Mouse (Mus musculus): ENCODE measurements at regions not wholly inside any gene's neighbourhood (a gene's known extent, or its start where the extent isn't known, plus 50 kb on each side); places are given as distances from the start of the nearest gene placed in this dataset.

DNA sequence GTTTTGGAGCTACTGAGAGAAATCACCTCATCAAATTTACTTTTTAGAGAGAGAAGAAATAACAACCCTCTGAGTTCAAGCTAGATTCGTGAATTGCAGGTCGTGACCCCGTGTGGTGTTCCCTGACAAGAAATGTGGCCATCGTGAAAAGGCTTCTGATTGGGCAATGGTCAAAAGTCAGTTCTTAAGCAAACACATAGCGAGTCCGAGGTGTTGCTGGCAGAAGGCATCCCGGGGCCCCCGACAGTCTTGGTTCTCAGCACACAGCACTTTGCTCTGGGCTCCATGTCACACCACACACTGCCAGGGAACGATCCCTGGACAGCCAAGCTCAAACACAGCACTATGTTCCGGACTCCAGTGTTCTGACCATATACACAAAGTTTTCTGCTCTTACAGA is 320.0 kb downstream of the Etnk1 start:
- no peak for DNase-seq

DNA sequence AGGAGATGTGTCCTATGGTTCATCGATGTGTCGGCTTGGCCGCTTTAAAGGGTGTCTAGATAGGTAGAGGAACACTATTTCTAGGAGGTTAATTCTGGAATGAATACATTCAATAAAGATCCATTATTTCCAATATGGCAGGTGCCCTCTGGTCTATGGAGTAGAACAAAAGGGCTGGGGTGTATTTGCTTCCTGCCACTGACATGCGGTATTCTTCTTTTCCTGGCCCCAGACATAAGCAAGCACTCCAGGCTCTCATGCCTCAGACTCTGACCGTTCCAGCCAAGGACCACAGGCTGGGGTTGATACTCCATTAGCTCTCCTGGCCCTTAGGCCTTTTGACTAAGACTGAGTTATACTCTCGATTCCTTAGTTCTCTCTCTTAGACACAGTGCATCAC is 323.0 kb downstream of the Etnk1 start:
- DNase-seq: no peak

DNA sequence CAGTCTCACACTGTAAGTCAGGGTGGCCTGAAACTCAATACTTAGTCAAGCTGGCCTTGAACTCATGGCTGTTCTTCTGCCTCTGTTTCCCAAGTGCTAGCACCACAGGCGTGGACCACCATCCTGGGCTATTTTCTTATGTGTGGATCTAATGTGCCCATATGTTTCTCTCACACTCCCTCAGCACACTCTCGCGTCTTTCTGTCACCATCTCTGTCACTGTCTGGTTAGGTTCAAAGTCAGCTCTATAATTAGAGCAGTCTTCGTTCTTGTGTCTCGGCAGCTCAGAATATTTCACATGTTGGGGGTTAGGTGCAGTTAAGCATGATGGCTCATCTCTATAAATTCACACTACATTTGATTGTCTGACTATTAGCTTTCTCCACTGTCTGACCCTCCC is 324.4 kb downstream of the Etnk1 start:
- DNase-seq: no peak

DNA sequence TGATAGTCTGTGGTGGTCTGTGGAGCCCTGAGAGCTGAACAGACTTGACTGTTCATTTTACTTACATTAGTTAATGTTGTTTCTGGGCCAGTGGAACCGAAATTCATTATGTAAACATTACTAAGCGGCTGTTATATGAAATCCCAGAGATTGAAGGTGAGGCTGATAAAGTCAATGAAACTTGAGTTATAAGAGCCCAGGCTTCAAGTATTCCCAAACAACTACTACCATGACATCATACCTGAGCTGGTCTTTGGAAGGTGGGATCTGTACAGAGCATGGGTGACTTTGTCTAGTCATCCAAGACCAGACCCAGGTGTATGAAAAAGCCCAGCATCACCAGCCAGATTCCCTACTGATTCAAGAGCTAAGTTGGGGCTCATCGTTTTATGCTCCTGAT is 326.5 kb downstream of the Etnk1 start:
- no peak for DNase-seq

DNA sequence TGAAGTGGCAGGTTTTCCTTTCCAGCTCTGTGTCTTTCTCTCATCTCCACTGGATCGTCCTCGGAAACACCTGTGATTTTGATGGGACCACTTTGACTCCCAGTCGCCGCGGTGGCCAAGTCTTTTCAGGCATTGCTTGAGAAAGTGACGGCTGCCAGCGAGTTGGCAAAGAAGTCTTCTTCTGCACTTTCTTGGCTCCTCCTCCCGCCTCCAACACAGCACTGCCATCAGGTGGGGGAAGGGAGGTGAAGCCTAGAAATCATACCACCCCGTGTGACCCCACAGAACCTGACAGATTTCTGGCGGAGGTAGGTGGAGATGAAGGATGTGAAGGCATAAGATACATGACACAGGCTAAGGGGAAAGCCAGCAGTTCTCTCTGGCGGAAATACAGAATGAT is 327.3 kb downstream of the Etnk1 start:
- no peak for DNase-seq

DNA sequence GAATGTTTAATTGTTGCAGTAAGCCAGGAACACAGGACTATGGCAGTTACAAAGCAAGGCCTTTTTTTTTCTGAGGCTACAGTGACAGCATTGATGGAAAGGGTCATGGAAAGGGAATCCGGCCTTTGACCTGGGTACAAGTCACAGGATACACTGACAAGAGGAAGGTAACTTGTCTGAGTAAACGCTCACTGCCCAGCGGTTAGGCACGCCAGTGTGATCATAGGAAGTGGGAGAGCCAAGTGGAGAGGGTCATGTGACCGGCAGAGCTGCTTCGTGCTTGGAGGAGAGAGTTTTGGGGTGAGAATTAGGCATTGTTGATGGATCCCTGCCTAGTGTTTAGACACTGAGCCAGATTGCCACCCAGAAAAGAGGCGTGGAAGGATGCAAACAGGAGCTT is 327.9 kb downstream of the Etnk1 start:
- no peak for DNase-seq

DNA sequence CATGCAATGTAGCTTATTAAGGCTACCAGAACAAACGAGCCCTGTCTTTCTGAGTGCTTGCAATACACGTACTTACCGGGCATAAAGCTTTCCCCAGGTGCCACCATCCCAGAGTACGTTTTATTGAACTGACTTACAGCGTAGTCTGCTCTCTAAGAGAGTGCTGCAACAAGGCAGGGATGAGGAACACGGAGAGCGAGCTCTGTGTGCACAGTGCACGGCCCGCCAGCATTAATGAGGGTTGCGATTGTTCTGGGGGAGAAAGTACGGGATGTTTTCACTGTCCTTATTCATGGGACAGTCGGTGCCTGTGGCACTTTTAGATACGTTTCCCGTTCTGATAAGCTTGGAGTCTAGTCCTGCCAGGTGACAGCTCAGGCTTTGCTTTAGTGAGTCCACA is 331.7 kb downstream of the Etnk1 start:
- no peak for DNase-seq

DNA sequence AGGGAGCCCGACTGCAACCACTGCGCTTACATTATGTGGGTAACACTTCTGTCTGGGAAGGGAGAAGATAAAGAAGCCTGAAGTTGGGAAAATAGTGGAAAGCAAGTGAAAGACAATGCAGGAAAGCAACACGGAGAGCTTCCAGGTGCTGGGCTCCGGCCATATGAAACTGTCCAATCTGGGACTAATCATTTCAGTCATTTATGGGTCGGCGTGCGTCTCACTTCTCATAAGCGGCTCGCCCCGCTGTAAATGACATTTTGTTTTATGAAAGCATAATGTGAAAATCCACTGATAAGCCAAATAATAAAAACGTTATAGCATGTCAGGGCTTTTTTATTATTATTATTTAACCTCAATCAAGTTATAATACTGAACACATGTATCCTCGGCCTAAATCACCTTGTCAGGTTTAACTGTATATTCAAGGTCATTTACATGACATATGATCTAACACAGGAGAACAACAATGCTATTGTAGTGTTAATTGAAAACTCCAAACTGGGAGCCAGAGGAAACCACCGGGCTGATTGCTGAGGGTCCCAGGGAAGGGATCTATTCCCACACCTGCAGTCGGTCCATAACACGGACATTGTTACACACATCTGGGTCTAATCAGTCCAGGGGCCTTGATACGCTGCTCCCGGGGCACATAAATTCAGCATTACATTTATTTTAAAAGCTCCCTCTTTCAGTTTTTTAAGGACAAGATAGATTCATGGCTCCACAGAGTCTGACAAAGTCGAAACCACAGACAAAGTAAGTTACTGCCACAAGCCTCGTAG is 332.4 kb downstream of the Etnk1 start:
- DNase-seq: no peak

DNA sequence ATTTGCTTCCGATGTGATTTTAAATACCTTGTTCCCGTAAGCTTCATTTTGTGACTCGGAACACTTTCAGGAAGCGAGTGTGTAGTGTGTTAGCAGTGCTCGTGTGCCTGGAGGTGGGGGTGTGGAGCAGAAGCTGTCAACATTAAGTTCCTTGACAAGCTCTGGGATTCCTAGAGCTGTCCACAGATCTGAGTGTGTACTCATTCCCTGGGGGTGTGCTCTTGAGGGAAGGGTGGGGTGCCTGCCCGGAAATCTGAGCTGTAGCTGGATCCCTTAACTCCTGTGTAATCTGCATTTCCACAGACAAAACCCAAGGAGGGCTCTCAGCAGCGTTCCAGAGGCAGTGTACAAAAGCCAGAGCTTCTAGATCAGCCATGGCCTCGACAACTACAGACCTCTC is 335.8 kb downstream of the Etnk1 start:
- DNase-seq: no peak

DNA sequence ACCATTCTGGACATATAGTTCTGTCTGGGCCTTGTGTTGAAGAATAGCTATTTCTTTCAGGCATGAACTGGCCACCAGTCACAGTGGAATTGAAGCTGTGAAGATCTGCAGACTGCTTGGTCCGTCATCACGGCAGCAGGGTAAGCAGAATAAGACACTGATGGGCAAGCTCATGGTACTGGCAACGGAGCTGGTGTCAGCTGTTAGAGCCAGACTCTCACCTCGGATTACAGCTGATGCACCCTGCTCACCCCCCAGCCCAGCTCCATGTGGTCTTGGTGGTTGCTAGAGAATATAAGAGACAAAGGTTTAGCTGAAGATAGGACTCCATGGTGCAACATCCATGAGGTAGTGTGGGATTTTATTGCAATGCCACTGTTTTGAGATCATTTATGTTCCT is 336.9 kb downstream of the Etnk1 start:
- peak; percentile 19 for DNase-seq

DNA sequence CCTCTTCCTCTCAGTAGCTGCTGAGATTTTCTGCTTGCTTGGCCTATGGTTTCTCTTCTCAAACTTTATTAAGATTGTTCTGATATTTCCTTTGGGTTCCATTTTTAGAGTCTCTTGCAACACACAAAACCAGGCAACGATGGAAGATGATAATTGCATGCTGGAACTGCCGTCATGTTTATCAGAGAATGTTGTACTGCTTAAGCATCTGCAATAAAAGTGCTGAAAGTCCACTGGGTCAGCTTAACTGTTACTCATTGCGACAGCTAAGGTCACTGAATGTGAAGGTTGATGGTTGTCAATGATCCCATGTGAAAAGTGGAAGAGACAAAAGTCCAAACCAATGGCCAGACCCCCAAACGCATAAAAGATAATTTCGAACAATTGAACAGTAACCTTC is 346.4 kb downstream of the Etnk1 start:
- no peak for DNase-seq

DNA sequence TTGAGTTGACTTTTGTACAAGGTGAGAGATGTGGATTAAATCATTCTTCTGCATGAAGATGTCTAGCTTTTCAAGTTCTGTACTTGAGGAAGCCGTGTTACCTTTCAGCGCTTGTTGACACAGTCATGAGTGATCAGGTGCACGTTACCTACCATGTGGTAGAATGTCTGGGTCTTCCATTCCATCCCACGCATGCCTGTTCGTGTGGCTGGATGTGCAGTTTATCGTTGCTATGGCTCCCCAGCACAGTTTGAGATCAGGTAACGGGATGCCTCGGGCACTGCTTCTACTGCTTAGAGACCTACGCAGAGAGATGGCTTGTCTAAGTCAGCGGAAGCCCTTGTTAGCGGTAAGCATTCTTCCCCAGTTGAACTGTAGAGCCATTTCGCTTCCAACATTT is 348.1 kb downstream of the Etnk1 start:
- DNase-seq: no peak

DNA sequence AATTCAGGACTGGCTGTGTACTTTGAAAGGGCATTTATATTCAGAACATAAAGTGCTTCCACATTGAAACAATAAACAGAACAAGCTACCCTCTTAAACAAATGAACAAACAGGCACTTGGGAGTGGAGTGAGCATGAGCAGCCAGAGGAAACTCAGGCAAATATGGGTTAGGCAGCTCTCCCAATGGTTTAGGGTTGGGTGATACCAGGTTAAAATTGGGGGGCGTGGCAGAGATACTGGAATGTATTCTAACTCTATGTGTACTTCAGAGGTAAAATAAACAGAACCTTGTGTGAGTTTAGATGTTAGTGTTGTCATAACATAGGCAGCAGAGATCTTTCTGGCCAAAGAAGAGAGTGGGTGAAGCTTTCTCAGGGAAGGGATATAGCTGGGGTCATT is 349.7 kb downstream of the Etnk1 start:
- DNase-seq: no peak

DNA sequence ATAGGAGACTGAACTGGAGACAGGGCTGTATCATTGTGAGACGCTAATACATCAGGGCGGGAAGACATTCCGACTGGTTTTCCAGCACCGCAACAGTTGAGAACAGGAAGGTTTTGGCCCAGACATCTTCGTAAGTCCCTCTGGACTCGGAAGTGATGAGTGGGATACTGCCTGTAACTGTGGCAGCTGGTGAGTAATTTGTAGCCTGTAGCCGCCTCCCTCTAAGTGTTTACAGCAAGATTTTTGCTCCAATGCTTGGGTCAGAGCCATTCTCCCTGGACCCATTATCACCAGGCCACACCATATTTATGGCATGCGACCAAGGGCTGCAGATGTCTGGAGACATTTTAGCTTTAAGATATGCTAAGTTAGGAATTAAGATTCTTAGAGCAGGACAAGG is 351.5 kb downstream of the Etnk1 start:
- no peak for DNase-seq

DNA sequence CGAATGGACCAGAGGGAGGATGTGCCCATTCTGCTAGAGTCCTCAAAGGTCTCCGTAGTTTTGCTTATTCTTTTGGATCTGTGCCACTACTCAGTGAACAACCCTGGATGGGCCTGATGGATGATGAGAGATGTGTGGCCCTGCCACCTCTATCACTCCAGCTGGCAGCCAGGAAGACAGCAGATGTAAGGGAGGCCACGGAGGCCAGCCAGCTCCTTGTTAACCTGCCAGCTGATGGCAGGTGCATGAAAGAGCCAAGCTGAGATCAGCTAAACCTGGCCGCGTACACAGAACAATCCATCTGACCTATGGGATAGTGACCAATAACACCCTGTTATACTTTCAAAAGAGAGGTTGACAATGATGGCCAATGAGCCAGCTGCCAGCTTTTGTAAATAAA is 352.6 kb downstream of the Etnk1 start:
- no peak for DNase-seq

DNA sequence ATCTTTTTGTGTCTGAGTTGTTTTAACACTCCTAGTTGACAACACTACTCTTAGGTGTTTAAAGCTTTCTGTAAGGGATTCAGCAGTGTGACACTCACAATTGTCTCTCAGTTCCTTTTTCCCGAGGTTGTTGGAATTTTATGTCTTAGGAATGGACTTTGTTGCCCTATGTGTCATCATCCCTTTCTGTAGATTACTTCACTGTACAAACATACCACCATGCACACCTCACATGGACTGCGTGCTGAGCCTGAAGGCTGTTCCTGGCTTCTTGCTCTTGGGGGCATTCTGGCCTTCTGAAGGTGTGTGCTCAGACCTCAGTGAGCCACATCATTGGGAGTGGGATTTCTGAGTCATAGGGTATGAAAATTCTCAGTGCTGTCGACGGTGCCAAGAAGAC is 358.1 kb downstream of the Etnk1 start:
- DNase-seq: no peak

DNA sequence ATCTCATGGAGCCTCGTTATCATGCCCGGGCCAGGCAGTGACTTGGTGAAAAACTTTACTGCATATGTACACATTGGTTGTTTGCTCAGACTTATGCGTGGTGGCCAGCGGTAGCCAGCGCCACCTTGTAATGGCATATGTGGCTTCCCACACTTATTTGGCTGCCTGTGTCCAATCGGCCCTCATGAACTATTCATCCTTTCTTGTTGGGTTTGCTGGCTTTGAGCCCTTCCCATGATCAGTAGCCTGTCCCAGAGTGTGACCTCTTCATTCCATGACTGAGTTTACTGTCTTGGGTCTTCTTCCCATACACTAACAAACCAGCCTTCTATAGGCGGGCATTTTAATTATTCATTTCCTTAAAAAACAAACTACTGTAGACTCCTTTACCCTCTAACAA is 361.9 kb downstream of the Etnk1 start:
- DNase-seq: no peak

DNA sequence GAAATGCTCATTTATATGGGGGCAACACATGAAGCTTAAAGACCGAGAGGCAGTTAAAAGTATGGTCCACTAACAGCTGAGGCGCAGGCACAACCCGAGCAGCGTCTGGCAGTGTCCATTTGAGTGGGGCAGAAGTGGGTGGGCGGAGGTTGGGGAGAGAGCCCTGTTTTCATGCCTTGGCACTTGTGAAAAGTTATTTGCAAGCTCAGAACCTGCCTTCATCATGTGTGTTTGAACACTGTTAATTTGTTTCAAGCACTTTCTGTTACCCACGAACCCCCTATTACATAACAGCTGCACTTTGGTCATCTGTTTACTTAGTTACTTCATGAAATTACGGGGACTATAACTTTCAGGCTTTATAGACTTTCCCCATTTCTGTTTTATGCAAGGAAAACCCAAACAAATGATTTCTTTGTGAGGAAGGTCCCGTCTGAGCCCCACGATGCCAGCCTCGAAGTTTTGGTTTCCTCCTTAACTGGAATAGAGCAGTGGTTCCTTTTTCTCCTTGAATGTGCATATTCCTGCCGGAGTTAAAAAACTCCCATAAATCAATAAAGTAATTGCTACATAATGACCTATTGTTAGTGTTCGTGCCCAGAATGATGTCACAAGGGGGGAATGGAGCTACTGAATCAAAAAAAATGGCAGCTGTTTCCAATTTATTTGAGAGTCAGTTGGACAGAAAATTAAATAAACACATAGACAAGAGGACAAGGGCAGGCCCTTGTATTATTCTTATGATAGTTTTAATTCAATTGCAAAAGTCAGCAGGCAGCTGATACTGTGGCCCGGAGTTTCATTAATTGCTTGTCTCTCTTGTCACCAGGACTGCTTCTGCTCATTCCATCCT is 363.6 kb downstream of the Etnk1 start:
- no peak for DNase-seq

DNA sequence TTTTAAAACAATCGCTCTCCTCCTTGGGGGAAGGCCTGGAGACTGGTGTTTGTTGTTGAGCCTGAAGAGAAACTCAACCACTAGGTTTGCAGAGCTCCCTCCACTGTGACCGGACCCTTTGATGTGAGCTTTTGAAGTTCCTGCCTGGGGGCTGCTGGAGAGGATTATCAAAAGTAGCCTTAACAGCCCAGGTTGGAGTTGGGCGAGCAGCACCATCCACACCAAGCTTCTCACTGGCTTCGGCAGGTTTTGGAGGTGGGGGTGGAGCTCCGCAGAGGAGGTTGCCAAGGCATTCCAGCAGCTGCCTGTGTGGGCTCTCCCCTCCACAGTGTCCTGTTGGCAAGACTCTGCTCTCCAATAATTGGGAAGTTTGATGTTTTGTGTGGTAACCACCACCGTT is 364.5 kb downstream of the Etnk1 start:
- no peak for DNase-seq

DNA sequence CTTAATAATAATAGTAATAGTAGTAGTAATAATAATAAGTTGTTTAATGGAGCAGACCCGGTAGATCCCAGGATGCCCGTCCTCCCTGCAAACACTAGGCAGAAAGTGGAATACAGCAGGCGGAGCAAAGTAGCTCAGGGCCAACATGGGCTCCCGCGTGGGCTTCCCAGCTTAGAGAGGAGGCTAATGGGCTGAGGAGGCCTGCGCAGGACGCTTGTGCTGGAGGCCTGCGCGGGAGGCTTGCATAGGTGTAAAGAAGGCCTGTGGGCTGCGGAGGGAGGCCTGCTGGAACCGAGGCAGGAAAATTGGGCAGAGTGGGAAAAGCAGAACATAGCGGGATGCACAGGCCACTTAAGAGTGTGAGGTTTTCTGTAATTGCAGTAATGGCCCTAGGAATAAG is 365.4 kb downstream of the Etnk1 start:
- no peak for DNase-seq

DNA sequence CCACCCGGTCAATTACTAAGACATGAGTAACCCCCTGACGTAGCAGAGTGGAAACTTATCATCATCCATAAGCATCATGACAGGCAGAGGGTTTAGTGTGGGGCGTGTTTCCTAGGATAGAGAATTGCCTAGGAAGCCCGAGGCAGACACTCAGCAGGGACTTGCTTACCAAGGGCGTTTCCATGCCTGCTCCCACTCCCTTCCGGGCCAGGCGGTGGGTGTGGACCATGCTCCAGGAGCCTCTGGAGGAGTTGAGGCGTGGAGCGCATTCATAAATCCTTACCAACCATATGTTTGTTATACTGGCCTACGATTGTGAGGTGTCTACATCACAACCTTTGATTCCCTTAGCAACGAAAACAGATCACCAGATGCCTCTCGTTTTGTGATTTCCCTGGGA is 368.2 kb downstream of the Etnk1 start:
- DNase-seq: no peak

DNA sequence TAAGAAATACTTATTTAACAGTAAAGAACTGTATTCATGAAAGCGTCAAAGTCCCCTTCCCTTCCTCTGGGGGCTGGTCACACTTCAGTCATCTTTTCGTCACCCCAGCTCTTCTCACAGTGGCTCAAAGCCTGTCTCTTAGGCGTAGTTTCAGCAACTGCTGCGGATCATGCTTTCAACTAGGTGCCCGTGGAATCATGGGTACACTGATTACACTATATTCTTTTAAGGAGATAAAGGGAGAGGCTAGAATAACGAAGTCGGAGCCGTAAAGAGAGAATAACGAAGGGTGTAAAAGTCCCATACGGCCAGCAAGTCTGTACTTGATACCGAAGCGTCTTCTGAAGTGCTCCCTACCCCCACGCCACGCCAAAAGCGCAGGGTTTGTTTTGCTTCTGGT is 368.7 kb downstream of the Etnk1 start:
- DNase-seq: no peak

DNA sequence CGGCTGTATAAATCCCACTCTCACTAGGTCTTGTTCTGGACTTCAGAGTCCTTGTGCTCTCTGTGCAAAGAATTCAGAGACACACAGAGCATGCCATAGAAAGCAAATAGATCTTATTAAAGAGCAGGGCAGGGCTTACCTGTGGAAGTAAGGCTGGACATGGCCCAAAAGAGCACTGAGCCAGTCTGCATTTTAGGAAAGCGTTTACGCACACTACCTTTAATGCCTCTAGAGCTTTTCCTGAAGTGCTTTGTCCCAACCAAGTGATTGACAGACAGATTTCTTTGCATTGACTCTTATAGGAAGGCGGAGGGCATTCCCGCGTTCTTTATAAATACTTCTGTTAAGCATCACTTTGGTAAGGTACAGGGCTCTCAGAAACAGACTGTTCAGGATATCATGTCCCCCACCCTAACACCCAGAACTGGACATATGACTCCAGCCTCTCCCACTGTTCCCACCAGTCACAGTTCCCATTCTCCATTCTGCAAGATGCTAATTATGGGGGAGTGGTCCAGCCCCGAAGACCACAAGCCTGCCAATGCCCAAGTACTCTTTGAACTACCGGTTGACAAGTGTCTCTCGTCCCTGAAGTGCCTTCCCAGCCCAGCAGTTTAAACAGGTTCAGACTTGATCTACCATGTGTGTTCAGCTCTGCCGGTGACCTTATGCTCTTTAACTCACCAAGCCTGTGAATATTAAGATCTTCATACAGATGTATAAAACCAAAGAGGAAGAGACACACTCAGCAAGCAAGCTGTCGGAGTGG is 369.7 kb downstream of the Etnk1 start:
- no peak for DNase-seq
